Mouse (Mus musculus) ES-Bruce4 (cell line): ENCODE results near the gene Adam8.

Experiments
- CTCF ChIP-seq: IDR thresholded peaks from one replicate; pipeline ENCODE4 v1.8.1; 2011; ENCODE audit warnings: low read depth, low read length
- EP300 ChIP-seq: IDR thresholded peaks from 2 replicates; pipeline ENCODE4 v1.6.1; 2011; ENCODE audit warnings: low read depth, low read length; ENCODE audit not compliant: insufficient read depth
- POLR2A ChIP-seq: IDR thresholded peaks from one replicate; pipeline ENCODE4 v1.8.1; 2011; ENCODE audit warnings: low read length; ENCODE audit not compliant: insufficient read depth

DNA sequence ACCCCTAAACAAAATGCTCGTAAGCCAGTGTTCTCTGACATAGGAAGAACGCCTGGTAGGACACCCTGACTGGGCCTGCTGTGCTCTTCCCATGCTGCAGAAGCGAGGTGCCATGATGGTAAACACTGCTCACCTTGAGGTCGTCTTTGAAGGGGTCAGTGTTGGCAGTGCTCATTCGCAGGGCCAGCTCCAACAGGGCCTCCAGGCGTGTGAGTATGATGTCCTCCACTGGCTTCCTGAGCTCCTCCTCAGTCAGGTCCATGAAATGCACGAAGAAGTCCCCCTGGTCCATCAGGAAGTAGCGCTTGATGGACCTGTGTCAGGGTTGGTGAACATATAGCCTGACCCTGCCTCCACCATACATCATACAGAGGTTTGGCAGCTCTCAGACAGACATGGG is 12.3 kb upstream of the Adam8 start:
- TF ChIP-seq POLR2A (no peak), EP300 (no peak), CTCF (no peak)
